Mouse (Mus musculus) gastrocnemius, postnatal 4 days (tissue): ENCODE results near the gene Hist2h2bb. TPM values are rescaled to one million over a fixed set of nuclear protein-coding genes. Genes with fewer than 3 reads are reported as not detected.

Experiments
- DNase-seq, 2 experiments: peaks; one replicate each; pipeline ENCODE4 v3.0.0; 2021 to 2022; ENCODE audit warnings: low spot score in 2 of 2, mixed read lengths in 2 of 2
- microRNA-seq: library from miRNA; unstranded; fragments of <30 nt; microRNA quantifications from one replicate; pipeline ENCODE4 v1.2.0, GENCODE M21; 2021
- total RNA-seq, 2 experiments: library from RNA; stranded (reverse); gene quantifications; 2 replicates each; pipeline ENCODE4 v1.2.3; 2021

Gene Hist2h2bb
- total RNA-seq, 2 experiments from 2014 or later, result 676 to 744 TPM

DNA sequence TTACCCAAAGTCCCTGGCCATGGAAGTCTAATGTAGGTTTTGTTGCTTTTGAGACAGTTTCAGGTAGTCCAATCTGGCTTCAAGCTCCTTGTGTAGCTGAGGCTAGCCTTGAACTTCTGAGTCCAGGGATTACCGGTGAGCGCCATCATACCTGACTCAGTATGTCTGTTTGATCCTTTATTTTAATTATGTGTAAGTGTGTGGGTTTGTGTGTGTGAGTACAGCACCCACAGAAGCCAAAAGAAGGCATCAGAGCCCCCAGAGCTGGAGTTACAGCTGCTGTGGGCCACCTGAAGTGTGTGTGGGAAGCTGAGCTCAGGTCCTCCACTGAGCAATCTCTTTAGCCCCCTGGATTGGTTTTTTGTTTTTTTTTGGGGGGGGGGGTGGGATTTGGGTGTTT, 30.0 kb downstream of the Hist2h2bb start:
- no peak for DNase-seq

DNA sequence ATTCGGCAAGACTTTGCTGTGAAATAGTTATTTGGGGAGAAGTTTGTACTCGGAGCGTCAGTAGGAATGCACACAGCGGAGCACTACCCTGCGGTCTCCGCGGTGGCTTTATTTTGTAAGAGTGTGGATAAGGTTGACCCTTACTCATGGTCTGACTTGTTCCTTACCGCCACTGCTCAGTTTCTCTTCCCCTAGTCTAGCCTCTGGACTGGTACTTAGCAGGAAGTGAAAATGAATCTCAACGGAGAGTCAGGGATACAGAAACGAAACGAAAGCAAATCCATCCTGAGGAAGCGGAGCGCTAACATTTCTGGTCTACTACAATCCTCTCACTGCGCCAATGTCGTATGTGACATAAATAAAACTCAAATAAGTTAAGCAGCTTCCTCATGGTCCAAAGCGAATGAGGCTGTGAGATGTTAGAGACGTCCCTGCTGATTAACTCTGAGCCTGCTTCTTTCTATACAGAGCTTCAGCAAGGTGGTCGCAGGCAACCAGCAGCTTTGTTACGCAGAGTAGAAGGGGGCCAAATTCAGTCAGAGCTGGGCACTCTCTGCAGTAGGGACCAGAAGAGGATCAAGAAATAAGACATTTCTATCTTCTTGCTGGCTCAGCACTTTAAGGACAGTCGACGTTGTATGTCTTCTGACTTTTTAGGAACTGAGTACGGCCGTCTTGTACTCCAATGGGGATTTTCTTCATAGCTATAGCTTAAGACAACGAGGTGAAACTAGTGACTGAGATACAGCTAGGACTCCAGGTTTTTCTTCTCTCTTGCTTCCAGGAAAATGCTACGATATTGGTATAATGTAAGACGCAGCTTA, 31.4 kb downstream of the Hist2h2bb start:
- DNase-seq, result no peak

DNA sequence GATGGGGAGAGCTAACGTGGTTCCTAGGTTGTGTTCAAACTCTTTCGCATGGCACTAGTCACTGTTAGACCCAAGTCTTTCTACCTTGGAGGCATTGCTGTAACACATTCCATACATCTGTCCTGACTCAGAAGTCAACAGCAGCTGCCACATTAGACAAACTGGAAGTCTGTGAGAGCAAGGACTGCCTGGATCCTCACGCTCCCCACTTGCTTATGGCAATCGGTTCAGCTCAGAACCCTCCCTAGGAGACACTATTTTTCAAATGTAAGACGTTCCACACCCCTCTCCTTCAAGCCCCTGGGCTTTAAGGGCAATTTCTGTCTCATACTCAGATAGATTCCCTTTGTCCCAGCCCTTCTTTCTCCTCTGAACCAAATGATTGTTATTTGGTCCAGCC, 32.5 kb downstream of the Hist2h2bb start:
- no peak for DNase-seq

GRCm38 (mm10) chr3:96306506-96306905, 37.0 kb downstream of the Hist2h2bb start:
- no peak for DNase-seq

- no peak for DNase-seq
Measured at GRCm38 (mm10) chr3:96309441-96309840, 39.9 kb downstream of the Hist2h2bb start.

DNA sequence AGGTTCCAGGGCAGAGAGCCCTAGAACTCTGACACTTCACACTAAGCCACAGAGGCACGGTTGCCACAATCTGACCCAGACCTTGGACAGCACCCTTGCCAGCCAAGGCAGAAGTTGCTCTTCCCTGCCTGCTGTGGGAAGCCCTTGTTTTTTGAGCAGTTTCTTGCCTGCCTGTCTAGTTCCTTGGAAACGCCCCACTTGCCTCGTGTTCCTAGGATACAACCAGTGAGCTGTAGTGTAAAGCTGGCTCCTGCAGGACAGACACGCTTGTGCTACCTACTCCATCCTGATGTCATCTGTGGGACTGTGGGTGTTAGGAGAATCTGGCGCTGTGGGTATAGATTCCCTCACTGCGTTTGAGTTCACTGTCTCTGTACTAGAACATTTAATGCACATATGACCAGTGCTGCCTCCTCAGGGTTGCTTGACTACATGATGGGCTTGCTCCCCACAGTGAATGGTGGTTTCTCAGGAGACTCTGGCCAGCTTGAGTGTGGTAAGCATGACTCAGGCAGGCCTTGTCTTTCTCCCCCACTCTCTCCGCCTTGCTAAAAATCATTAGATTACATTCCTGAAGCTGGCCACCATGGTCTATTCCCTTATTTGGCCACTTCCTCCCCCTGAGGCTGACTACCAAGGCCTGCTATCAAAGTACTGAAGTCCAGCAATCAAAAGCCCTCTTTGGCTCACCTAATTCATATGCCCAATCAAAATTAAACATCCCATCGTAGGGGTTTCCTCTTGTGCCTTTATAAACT, 43.0 kb downstream of the Hist2h2bb start:
- no peak for DNase-seq

Small RNAs within 50 kb of the gene (microRNA-seq; reads per million reads assigned to microRNA genes)
- gene Gm44492 (not detected), gene Gm47311 (not detected), gene Gm47313 (not detected)

Other genes with a start within 250 kb of the Hist2h2bb start
- gene Vps45, start 211.3 kb upstream of the Hist2h2bb start, total RNA-seq, result 10 to 100 TPM; 24.5 to 32.6 TPM
- 10 to 100 TPM; 61.0 to 65.7 TPM for gene Otud7b, start 165.2 kb upstream of the Hist2h2bb start, total RNA-seq
- gene Mtmr11, start 107.7 kb upstream of the Hist2h2bb start, total RNA-seq, result 1 to 10 TPM; 9.3 to 9.7 TPM
- gene Sf3b4, start 97.4 kb upstream of the Hist2h2bb start, total RNA-seq, result 10 to 100 TPM; 32.9 to 34.6 TPM
- gene Sv2a, start 88.6 kb upstream of the Hist2h2bb start, total RNA-seq, result 1 to 10 TPM; 2.2 to 2.3 TPM
- gene Bola1, start 50.0 kb upstream of the Hist2h2bb start, total RNA-seq, result 10 to 100 TPM; 20.4 to 23.2 TPM
- 10 to 100 TPM; 15.6 TPM for gene Hist2h2ab, start 49.9 kb upstream of the Hist2h2bb start, total RNA-seq
- gene Hist2h2ac, start 48.9 kb upstream of the Hist2h2bb start, total RNA-seq, result 100 to 1,000 TPM; 126 to 168 TPM
- gene Hist2h2be, start 48.6 kb upstream of the Hist2h2bb start, total RNA-seq, result 1 to 10 TPM; 3.2 to 3.8 TPM
- 100 to 1,000 TPM; 150 TPM for gene Hist2h3c2, start 30.6 kb upstream of the Hist2h2bb start, total RNA-seq
- 1,000 to 10,000 TPM; 1,169 to 1,327 TPM for gene Hist2h2aa2, start 29.5 kb upstream of the Hist2h2bb start, total RNA-seq
- 10 to 100 TPM; 12.3 to 14.6 TPM for gene Hist2h2aa1, start 24.3 kb upstream of the Hist2h2bb start, total RNA-seq
- gene Hist2h3c1, start 23.1 kb upstream of the Hist2h2bb start, total RNA-seq, result under 1 TPM in 1 of 2 experiments, not detected in 1; 0.44 TPM
- 10 to 100 TPM; 74.6 to 96.7 TPM for gene Hist2h4, start 6.4 kb upstream of the Hist2h2bb start, total RNA-seq
- 100 to 1,000 TPM; 677 to 879 TPM for gene Hist2h3b, start 1.1 kb upstream of the Hist2h2bb start, total RNA-seq
- gene Fcgr1, start 24.2 kb downstream of the Hist2h2bb start, total RNA-seq, result 1 to 10 TPM; 1.6 to 1.7 TPM
- not detected for gene BC107364, start 182.6 kb downstream of the Hist2h2bb start, total RNA-seq